Mouse (Mus musculus) brain, embryonic 14.5 days (tissue): Measurements from ENCODE around the gene Aven.

ENCODE experiments used
- CTCF ChIP-seq: fragments of 200-500 bp; IDR thresholded peaks from 2 replicates; pipeline ENCODE4 v1.5.1; 2012; ENCODE audit warnings: inconsistent platforms, mild to moderate bottlenecking, moderate library complexity, borderline replicate concordance; ENCODE audit not compliant: insufficient read depth, insufficient read length; ENCODE audit errors: extremely low read depth
- POLR2A ChIP-seq: fragments of 200-500 bp; IDR thresholded peaks from 2 replicates; pipeline ENCODE4 v1.6.1; 2012; ENCODE audit warnings: mild to moderate bottlenecking, inconsistent platforms, borderline replicate concordance; ENCODE audit not compliant: poor library complexity, insufficient read depth, insufficient read length, severe bottlenecking; ENCODE audit errors: extremely low read depth

DNA sequence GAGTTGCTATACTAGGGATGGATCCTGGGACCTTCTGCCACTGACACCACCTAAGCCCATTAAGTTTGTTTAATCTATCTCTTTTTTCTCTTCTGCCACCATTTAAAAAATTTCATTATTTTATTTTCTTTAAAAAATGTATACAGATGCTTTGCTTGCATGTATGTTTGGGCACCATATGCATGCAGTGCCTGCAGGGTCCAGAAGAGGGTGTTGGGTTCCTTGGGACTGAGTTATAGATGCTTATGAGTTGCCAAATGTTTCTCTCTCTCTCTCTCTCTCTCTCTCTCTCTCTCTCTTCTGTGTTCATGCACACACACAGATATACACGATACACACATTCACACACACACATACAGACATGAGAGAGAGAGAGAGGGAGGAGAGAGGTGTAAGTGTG, 20.3 kb downstream of the Aven start:
- TF ChIP-seq POLR2A (no peak), CTCF (peak; percentile 17; the same call in 1 of the 2 replicates)
